Mouse (Mus musculus): ENCODE data around the gene Pdcd7.

- TF ChIP-seq POLR2A (IDR thresholded peaks at IDR 0.05; ENCODE audit: borderline replicate concordance, insufficient read depth, low read length) (no peak), CTCF (IDR thresholded peaks at IDR 0.05; ENCODE audit: borderline replicate concordance, insufficient read depth, low read depth, low read length) (no peak)
Observed at GRCm38 (mm10) chr9:65374468-65375162, 28.7 kb downstream of the Pdcd7 start.

Data from cerebellum, adult 2 months (tissue).